Mouse (Mus musculus): ENCODE results near the gene Atf2. TPM values are rescaled to one million over a fixed set of nuclear protein-coding genes. Genes with fewer than 3 reads are reported as not detected.

The Atf2 gene
- total RNA-seq, 2 experiments from 2014 or later = 141 to 142 TPM

DNA sequence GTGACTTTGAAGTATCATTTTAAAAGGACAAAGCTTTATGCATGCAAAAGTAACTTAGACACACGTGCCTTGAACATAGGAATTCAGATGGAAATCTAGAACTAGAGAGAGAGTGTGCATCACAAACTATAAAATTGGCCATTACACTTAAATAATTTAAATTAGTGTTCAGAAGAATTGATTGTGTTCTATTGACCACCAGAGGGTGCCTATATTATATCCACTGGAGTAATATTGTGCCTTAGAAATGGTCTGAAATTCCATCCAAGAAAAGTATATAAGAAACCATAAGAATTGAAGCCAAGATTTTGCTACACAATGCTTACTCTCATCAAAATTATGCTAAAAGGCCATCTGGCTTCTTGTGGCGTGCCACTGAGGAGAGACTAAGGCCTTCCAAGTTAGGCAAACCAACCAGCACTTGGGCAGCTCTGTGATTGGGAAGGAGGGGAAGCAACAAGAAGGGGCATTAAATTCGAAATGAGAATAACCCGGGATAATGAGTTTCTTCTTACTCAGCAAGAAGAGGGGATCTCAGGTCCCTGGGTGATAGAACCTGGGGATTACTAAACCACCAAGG, 113.3 kb downstream of the Atf2 start:
- no peak for DNase-seq (ENCODE audit: low spot score in 2 of 2)

DNA sequence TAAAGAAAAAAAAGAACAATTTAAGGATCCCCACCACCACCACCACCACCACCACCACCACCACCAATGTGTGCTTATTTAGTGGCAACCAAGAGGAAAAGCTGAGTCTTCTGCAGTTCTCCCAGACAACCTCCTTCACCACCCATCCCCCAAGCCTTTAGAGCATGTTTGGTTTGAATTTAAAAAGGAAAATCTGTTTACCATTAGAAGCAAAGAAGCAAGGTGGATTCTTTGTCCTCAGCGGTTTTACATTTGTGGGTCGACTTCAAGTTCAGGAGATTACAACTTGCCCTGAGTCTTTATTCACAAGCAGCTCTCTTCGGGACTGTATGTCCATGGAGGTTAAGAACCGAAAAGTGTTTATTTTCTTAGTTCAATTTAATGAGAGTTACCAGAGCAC, 115.5 kb downstream of the Atf2 start:
- no peak for DNase-seq (ENCODE audit: low spot score in 2 of 2)

DNA sequence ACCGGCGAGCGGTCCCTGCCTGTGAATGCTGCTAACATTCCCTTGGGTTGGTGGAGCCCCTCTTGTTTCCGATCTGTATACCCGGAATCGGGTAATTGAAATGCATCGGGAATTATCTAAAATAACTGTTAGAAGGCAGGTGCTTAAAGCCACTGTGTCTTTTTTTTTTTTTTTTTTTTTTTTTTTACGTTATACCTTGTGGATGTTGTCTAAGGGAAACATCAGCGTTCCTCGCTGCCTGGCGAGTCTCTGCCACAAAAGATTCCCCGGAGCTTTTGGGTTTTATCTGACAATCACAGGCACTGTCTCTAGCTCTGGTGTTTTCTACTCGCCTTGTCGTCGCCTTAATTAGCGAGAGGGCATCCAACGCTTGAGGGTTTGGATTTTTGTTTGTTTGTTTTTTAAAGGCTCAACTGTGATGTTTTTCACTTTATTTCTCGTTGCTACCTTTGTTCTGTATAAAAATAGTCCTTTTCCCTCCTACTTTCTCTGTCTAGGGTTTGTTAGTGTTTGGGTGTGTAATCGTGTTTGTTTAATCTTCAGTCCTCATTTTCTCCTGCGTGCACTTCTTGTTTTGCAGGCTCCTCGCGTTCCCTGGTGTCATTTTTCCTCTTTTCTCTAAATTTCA, 116.6 kb downstream of the Atf2 start:
- DNase-seq (ENCODE audit: low spot score in 2 of 2) = peak in 1 of 2 experiments; percentile 26

DNA sequence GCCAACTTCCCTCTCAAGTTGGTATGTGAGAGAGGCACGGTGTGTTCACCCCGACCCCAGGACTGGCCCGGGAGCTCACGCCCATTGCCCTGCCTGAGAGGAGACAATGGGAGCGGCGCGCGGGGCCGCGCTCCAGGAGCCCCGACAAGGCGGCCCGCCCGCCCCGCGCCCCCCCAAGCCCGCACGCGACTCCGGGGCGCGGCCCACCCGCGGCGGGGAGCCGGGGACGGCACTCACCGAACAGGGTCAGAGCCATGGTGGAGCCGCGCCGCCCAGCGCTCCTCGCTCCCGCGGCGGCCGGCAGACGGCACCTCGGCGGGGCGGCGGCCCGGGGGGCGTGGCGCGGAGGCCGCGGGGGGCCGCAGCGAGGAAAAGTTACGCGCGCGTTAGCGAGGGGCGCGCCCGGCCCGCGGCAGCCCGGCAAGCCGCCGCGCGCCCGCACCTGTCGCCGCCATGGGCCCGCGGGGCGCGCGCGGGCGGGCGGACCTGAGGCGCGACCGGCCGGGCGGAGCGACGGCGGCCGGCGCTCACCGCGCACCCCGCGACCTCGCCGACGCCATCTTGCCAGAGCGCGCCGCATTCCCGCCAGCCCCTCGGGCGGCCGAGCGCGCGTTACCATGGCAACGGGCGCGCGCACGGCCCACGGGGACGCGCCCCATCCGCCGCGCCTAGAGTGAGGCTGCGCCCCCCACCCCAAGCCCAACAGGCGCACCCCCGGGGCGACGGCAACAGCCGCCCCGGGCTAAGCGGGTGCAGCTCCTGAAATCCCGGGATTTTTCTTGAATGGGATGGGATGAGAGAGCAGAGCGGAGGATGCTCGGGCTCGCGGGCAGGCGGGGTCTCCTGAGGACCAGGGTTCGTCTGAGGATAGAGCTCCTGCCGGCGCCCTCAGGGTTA, 117.4 kb downstream of the Atf2 start, which contains the start of gene Chn1:
Chn1 (minus strand) TSS at position 561 of the 897 bp plus-strand sequence.
- DNase-seq (ENCODE audit: low spot score in 2 of 2) = peak; percentile 63 to 75

DNA sequence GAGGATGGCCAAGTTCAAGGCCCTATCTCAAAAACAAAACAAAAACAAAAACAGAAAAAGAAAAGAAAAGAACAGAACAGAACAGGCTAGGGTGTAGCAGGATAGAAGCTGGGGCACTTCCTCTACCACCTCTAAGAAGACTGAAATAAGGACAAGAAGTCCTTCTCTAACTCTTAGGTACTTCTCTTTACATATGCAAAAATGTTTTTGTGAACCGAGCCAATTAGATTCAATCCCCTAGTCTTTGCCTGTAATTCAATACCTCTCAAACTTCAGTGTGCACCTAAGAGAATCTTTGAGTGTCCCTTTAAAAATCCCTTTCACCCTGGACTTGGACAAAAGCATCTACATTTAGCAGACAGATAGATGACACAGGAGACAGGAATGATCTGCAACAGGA, 119.5 kb downstream of the Atf2 start:
- no peak for DNase-seq (ENCODE audit: low spot score in 2 of 2)

DNA sequence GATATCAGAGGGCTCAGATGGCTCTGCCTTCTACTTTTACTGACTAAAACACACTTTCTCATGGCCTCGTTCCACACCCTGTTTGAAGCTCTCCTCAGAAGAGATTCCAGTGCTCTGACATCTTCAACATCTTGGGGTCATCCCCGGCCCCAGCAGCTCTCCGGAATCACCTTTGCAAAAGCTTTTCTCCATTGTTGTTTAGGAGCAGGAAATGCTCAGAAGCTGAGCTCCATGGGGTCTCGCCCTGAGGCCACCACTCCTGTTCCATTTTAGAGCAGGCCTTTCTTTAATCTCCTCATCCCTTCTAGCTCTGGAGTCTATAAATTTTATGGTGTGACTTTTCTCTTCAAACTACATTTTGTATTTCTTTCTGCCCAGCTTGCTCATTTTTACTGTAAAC, 123.8 kb downstream of the Atf2 start:
- no peak for DNase-seq (ENCODE audit: low spot score in 2 of 2)

Other genes starting within 250 kb of the Atf2 start
- gene Chn1, start 117.3 kb downstream of the Atf2 start, total RNA-seq (2021) = 1,000 to 10,000 TPM; 1,648 to 1,811 TPM
- 100 to 1,000 TPM; 501 to 512 TPM for gene Atp5g3, start 18.7 kb upstream of the Atf2 start, total RNA-seq (2021)